Mouse (Mus musculus) limb, embryonic 14.5 days (tissue): ENCODE measurements around the gene Med27. TPM values are rescaled to one million over a fixed set of nuclear protein-coding genes. Genes with fewer than 3 reads are reported as not detected.

Source experiments
- ATAC-seq: fragments of 200-750 bp; cut with Nextera tagmentation; 2 replicates; pipeline ENCODE4 v1.8.0; 2017; ENCODE audit warnings: low read depth, moderate number of reproducible peaks, moderate TSS enrichment; ENCODE audit not compliant: low FRiP score
- DNase-seq: peaks from one replicate; pipeline ENCODE4 v3.0.0-alpha.2; 2015; ENCODE audit warnings: low spot score
- H3K27ac ChIP-seq: fragments of 300-500 bp; sonication (generic); replicated peaks from 2 replicates; pipeline ENCODE4 v1.5.1; 2014; ENCODE audit warnings: low read depth, mild to moderate bottlenecking, low read length, moderate library complexity, mixed read lengths
- H3K27me3 ChIP-seq: fragments of 300-500 bp; sonication (generic); 2 replicates; pipeline ENCODE4 v1.6.1; 2014; ENCODE audit warnings: low read length, mixed read lengths; ENCODE audit not compliant: control insufficient read depth, insufficient read depth
- H3K36me3 ChIP-seq: fragments of 300-500 bp; sonication (generic); 2 replicates; pipeline ENCODE4 v1.6.1; 2014; ENCODE audit warnings: mild to moderate bottlenecking, low read length, moderate library complexity, mixed read lengths; ENCODE audit not compliant: control insufficient read depth, insufficient read depth
- H3K4me1 ChIP-seq: fragments of 300-500 bp; sonication (generic); 2 replicates; pipeline ENCODE4 v1.6.1; 2014; ENCODE audit warnings: antibody characterized with exemption, low read length, mixed read lengths; ENCODE audit not compliant: control insufficient read depth, insufficient read depth
- H3K4me2 ChIP-seq: fragments of 300-500 bp; sonication (generic); replicated peaks from 2 replicates; pipeline ENCODE4 v1.6.1; 2014; ENCODE audit warnings: low read depth, mild to moderate bottlenecking, low read length, moderate library complexity; ENCODE audit not compliant: severe bottlenecking
- H3K4me3 ChIP-seq: fragments of 300-500 bp; sonication (generic); replicated peaks from 2 replicates; pipeline ENCODE4 v1.5.1; 2014; ENCODE audit warnings: low read length
- H3K9ac ChIP-seq: fragments of 300-500 bp; sonication (generic); 2 replicates; pipeline ENCODE4 v1.6.1; 2014; ENCODE audit warnings: mild to moderate bottlenecking, low read depth, low read length, moderate library complexity; ENCODE audit not compliant: severe bottlenecking
- H3K9me3 ChIP-seq: fragments of 300-500 bp; sonication (generic); 2 replicates; pipeline ENCODE4 v1.6.1; 2016; ENCODE audit warnings: low read length; ENCODE audit not compliant: control insufficient read depth
- POLR2A ChIP-seq: fragments of 200-500 bp; IDR thresholded peaks from 2 replicates; pipeline ENCODE4 v1.8.0; 2012; ENCODE audit warnings: inconsistent platforms, mild to moderate bottlenecking, moderate library complexity, borderline replicate concordance; ENCODE audit not compliant: insufficient read depth, insufficient read length; ENCODE audit errors: extremely low read depth
- WGBS: fragments of 180-500 bp; shearing (Covaris S2); extraction: QIAGEN DNeasy Blood & Tissue Kit; methylation state at CpG from one replicate; pipeline ENCODE4 v1.1.7; 2014; 5-methylcytosine and 5-hydroxymethylcytosine counted together
- polyA plus RNA-seq, 2 experiments: library from polyadenylated mRNA; depleted of rRNA in 1 of 2; stranded (reverse) in 1 of 2; unstranded in 1 of 2; fragments of >200 nt; fragmentation: Nextera tagmentation in 1 of 2; extraction: Ambion mirVana in 1 of 2; gene quantifications; 2 replicates each; pipeline versions ENCODE4 v1.2.1 to v1.2.3; 2012 to 2014

Gene Med27
- polyA plus RNA-seq, 2 experiments: 45.6 to 49.4 TPM

- WGBS: 87% methylated on average over 4 of the region's 4 CpGs
- Histone ChIP-seq H3K27ac (no peak overlapping the region), H3K9me3 (no peaks in the 10 kb centered on the region), H3K4me1 (peaks cover 13% of the 10 kb centered on the region), H3K4me3 (no peak overlapping the region), H3K9ac (no peak overlapping the region), H3K4me2 (no peak overlapping the region), H3K36me3 (no peaks in the 10 kb centered on the region), H3K27me3 (no peaks in the 10 kb centered on the region)
- TF ChIP-seq POLR2A: no peak
- no peak for DNase-seq
- no peak for ATAC-seq
These were observed 44.5 kb downstream of the Med27 start for GRCm38 (mm10) chr2:29391086-29391485.

GRCm38 (mm10) chr2:29391996-29392395 lies 45.4 kb downstream of the Med27 start:
- no peak overlapping the region for H3K27ac ChIP-seq
- 58% methylated on average over 1 of the region's 1 CpGs for WGBS
- no peak overlapping the region for H3K4me2 ChIP-seq
- ATAC-seq (no peak), DNase-seq (no peak)
- H3K9ac ChIP-seq: no peak overlapping the region
- H3K9me3 ChIP-seq: no peaks in the 10 kb centered on the region
- H3K4me3 ChIP-seq: no peak overlapping the region
- peaks cover 13% of the 10 kb centered on the region for H3K4me1 ChIP-seq
- no peaks in the 10 kb centered on the region for H3K27me3 ChIP-seq
- TF ChIP-seq POLR2A: no peak
- no peaks in the 10 kb centered on the region for H3K36me3 ChIP-seq

GRCm38 (mm10) chr2:29400234-29400633 lies 53.6 kb downstream of the Med27 start:
- WGBS: 87% methylated on average over 7 of the region's 7 CpGs
- no peak for DNase-seq
- TF ChIP-seq POLR2A: no peak

GRCm38 (mm10) chr2:29400812-29401211 lies 54.2 kb downstream of the Med27 start:
- 94% methylated on average over 3 of the region's 3 CpGs for WGBS
- DNase-seq (no peak), ATAC-seq (no peak)
- Histone ChIP-seq H3K27ac (no peak overlapping the region), H3K4me3 (no peak overlapping the region), H3K4me2 (no peak overlapping the region), H3K27me3 (no peaks in the 10 kb centered on the region), H3K9ac (no peak overlapping the region), H3K4me1 (no peaks in the 10 kb centered on the region; the same call in 1 of the 2 replicates), H3K36me3 (no peaks in the 10 kb centered on the region), H3K9me3 (no peaks in the 10 kb centered on the region)
- TF ChIP-seq POLR2A: no peak

More at GRCm38 (mm10) chr2:29400234-29400633, 53.6 kb downstream of the Med27 start:
- H3K4me3 ChIP-seq: no peak overlapping the region
- H3K27me3 ChIP-seq: no peaks in the 10 kb centered on the region
- no peak for ATAC-seq
- H3K4me1 ChIP-seq: no peaks in the 10 kb centered on the region; the same call in 1 of the 2 replicates
- no peak overlapping the region for H3K9ac ChIP-seq
- H3K4me2 ChIP-seq: no peak overlapping the region
- H3K27ac ChIP-seq: no peak overlapping the region
- no peaks in the 10 kb centered on the region for H3K9me3 ChIP-seq
- H3K36me3 ChIP-seq: no peaks in the 10 kb centered on the region

GRCm38 (mm10) chr2:29401868-29402267 lies 55.2 kb downstream of the Med27 start:
- Histone ChIP-seq H3K36me3 (no peaks in the 10 kb centered on the region), H3K9ac (no peak overlapping the region), H3K4me2 (no peak overlapping the region), H3K27me3 (no peaks in the 10 kb centered on the region), H3K27ac (no peak overlapping the region), H3K4me3 (no peak overlapping the region), H3K9me3 (no peaks in the 10 kb centered on the region), H3K4me1 (no peaks in the 10 kb centered on the region)
- TF ChIP-seq POLR2A: no peak
- no peak for DNase-seq
- no peak for ATAC-seq
- WGBS: 84% methylated on average over 1 of the region's 1 CpGs
